Comparison of ENCODE assay signal across 19 mouse cellular contexts in genomic region chr12:91592128-91592527, GRCm38 (mm10). TPM values are rescaled to one million over a fixed set of nuclear protein-coding genes. Genes with fewer than 3 reads are reported as not detected.
DNase-seq lines count a peak whose midpoint lies in the region; ATAC-seq and TF ChIP-seq lines count a peak whose summit lies in the region.
"Had no signal": no experiment of that assay in that cellular context is flagged by ENCODE, and none has a peak within 500 bp of the region (broad histone marks: within the 10 kb centered on the region; RNA-seq: fewer than 3 reads in every experiment).

No protein-coding gene starts in this region.

- peaks cover 0 to 13% of the 10 kb centered on the region in 2 experiments; a peak in 2 of 4 replicates for H3K36me3 ChIP-seq in MEL (ENCODE audit: control insufficient read depth in 1 of 2, insufficient read depth in 2 of 2, low read length in 2 of 2)
- H3K36me3 ChIP-seq: embryonic facial prominence, embryonic 15.5 days; forebrain, embryonic 10.5 days; heart, embryonic 12.5 days; hindbrain, embryonic 15.5 days; kidney, embryonic 15.5 days; midbrain, embryonic 13.5 days; neural tube, embryonic 13.5 days had no signal

- no peak overlapping the region for H3K4me3 ChIP-seq in MEL (ENCODE audit: control insufficient read depth in 1 of 2, insufficient read depth in 1 of 2, low read depth in 2 of 2, low read length in 2 of 2)
- H3K4me3 ChIP-seq: embryonic facial prominence, embryonic 15.5 days; forebrain, embryonic 10.5 days; heart, embryonic 12.5 days; hindbrain, embryonic 15.5 days; kidney, embryonic 15.5 days; midbrain, embryonic 13.5 days; neural tube, embryonic 13.5 days had no signal

- no peak overlapping the region for H3K9ac ChIP-seq in MEL (ENCODE audit: control insufficient read depth, low read depth, low read length, poor library complexity, severe bottlenecking)
- H3K9ac ChIP-seq: embryonic facial prominence, embryonic 15.5 days; forebrain, postnatal 0 days; heart, embryonic 12.5 days; hindbrain, embryonic 15.5 days; kidney, embryonic 15.5 days; midbrain, embryonic 13.5 days; neural tube, embryonic 13.5 days had no signal

- H3K79me2 ChIP-seq in MEL (ENCODE audit: control insufficient read depth, insufficient read depth, low read length, poor library complexity), result peaks cover 19% of the 10 kb centered on the region

- no peaks in the 10 kb centered on the region; a peak in 1 of 4 replicates for H3K27me3 ChIP-seq in MEL (ENCODE audit: control insufficient read depth in 1 of 2, insufficient read depth in 2 of 2, low read length in 2 of 2)
- H3K27me3 ChIP-seq: embryonic facial prominence, embryonic 15.5 days; heart, embryonic 12.5 days; hindbrain, embryonic 15.5 days; kidney, embryonic 15.5 days; midbrain, embryonic 13.5 days; neural tube, embryonic 13.5 days had no signal

- DNase-seq in lung, postnatal 36 days, result peak; percentile 41
- DNase-seq in lung, postnatal 14 days, result no peak
- DNase-seq in MEL (ENCODE audit: low read depth, low spot score), result peak; percentile 54
- DNase-seq in embryo, embryonic 10.5 days (ENCODE audit: low spot score), result no peak
- DNase-seq in urinary bladder, postnatal 10 days (ENCODE audit: low spot score), result no peak
- DNase-seq: forebrain, postnatal 0 days; gastrocnemius, postnatal 36 days; thymus, adult 2 months had no signal

- TF ChIP-seq CTCF in MEL (IDR thresholded peaks at IDR 0.05 in 2 of 3, conservative IDR thresholded peaks at IDR 0.05 in 1 of 3; ENCODE audit: control insufficient read depth in 1 of 3, insufficient read depth in 1 of 3, low read depth in 2 of 3, low read length in 3 of 3, poor library complexity in 1 of 3, severe bottlenecking in 1 of 3), result no peak

- H3K4me1 ChIP-seq in MEL (ENCODE audit: control insufficient read depth in 1 of 2, insufficient read depth in 2 of 2, low read length in 2 of 2), result peaks cover 0 to 9% of the 10 kb centered on the region in 2 experiments

- TF ChIP-seq POLR2A in MEL (IDR thresholded peaks at IDR 0.05; ENCODE audit: control insufficient read depth in 1 of 2, insufficient read depth in 1 of 2, low read depth in 1 of 2, low read length in 2 of 2, poor library complexity in 1 of 2), result no peak

- ATAC-seq in hematopoietic stem cell, adult 5-6 weeks (replicated peaks in 1 of 2; ENCODE audit: insufficient read depth in 1 of 2, low FRiP score in 2 of 2, low TSS enrichment in 1 of 2, low read depth in 1 of 2, poor library complexity in 2 of 2, severe bottlenecking in 2 of 2), result peak; percentile 24 to 36; a peak in 3 of 4 replicates
- ATAC-seq in inflammation-experienced regulatory T-cells, adult 6 months, result no peak
- ATAC-seq: forebrain, postnatal 0 days; intestine, postnatal 0 days; midbrain, embryonic 13.5 days had no signal

- no peak overlapping the region for H3K27ac ChIP-seq in MEL (ENCODE audit: control insufficient read depth, low read depth, low read length)
- H3K27ac ChIP-seq: embryonic facial prominence, embryonic 15.5 days; hindbrain, embryonic 15.5 days; kidney, embryonic 15.5 days; liver, embryonic 14.5 days; midbrain, embryonic 13.5 days; neural tube, embryonic 13.5 days had no signal

- no peak for TF ChIP-seq EP300 in MEL (IDR thresholded peaks at IDR 0.05; ENCODE audit: low read depth in 1 of 2, low read length in 2 of 2)

- no peak for TF ChIP-seq RAD21 in MEL (IDR thresholded peaks at IDR 0.05; ENCODE audit: low read depth, low read length)

- no peaks in the 10 kb centered on the region for H3K9me3 ChIP-seq in MEL (replicated peaks; ENCODE audit: insufficient read depth, low read length)
- H3K9me3 ChIP-seq: embryonic facial prominence, embryonic 15.5 days; forebrain, embryonic 10.5 days; heart, embryonic 12.5 days; hindbrain, embryonic 15.5 days; kidney, embryonic 15.5 days; midbrain, embryonic 13.5 days; neural tube, embryonic 13.5 days had no signal

TF ChIP-seq in MEL, 35 proteins besides CTCF, POLR2A, EP300 and RAD21:
- TF ChIP-seq POLR2AphosphoS2 (IDR thresholded peaks at IDR 0.05; ENCODE audit: low read length), result no peak
- TF ChIP-seq BHLHE40 (IDR thresholded peaks at IDR 0.05; ENCODE audit: borderline replicate concordance, low read depth, low read length), result peak; percentile 26; the same call in 1 of the 2 replicates
- no peak for TF ChIP-seq HCFC1 (IDR thresholded peaks at IDR 0.05; ENCODE audit: low read depth, low read length)
- 0 out of 2 replicates have a peak, but pooled peaks have one; percentile 19 for TF ChIP-seq ZNF384 (IDR thresholded peaks at IDR 0.05; ENCODE audit: low read depth, low read length)
- TF ChIP-seq MYB (IDR thresholded peaks at IDR 0.05; ENCODE audit: low read depth, low read length), result no peak
- no peak for TF ChIP-seq USF2 (IDR thresholded peaks at IDR 0.05; ENCODE audit: borderline replicate concordance in 1 of 2, insufficient read depth in 1 of 2, low read depth in 1 of 2, low read length in 2 of 2)
- TF ChIP-seq MXI1 (IDR thresholded peaks at IDR 0.05; ENCODE audit: low read depth, low read length), result 0 out of 2 replicates have a peak, but pooled peaks have one; percentile 29
- TF ChIP-seq NRF1 (IDR thresholded peaks at IDR 0.05; ENCODE audit: insufficient read depth, low read depth, low read length, poor library complexity, severe bottlenecking), result no peak
- no peak for TF ChIP-seq RCOR1 (IDR thresholded peaks at IDR 0.05; ENCODE audit: low read depth, low read length)
- no peak for TF ChIP-seq UBTF (IDR thresholded peaks at IDR 0.05; ENCODE audit: borderline replicate concordance, insufficient read depth, low read depth, low read length)
- peak; percentile 30; the same call in 1 of the 2 replicates for TF ChIP-seq MAX (IDR thresholded peaks at IDR 0.05; ENCODE audit: low read length)
- TF ChIP-seq TCF12 (IDR thresholded peaks at IDR 0.05; ENCODE audit: low read depth, low read length), result no peak
- TF ChIP-seq ELF1 (IDR thresholded peaks at IDR 0.05; ENCODE audit: low read depth, low read length), result no peak
- TF ChIP-seq USF1 (IDR thresholded peaks at IDR 0.05; ENCODE audit: low read depth, low read length), result peak; percentile 70
- TF ChIP-seq ZMIZ1 (IDR thresholded peaks at IDR 0.05; ENCODE audit: low read depth, low read length), result no peak
- TF ChIP-seq MYC (IDR thresholded peaks at IDR 0.05; ENCODE audit: low read depth, low read length), result 0 out of 2 replicates have a peak, but pooled peaks have one; percentile 30

RNA-seq across cellular contexts. Expression of gene Gtf2a1, which starts 1.8 kb away (rescaled TPM):
- total RNA-seq in MEL (2012; rRNA removed), result 15.3 and 18.8 TPM in 2 replicates
- polyA plus RNA-seq in MEL (2012; ENCODE audit: insufficient read depth in 1 of 2, insufficient read length in 2 of 2, low read depth in 1 of 2, low replicate concordance in 2 of 2, missing spikeins in 1 of 2), result 10 to 100 TPM in 1 of 2 experiments, not detected in 1; 14.3 TPM
- total RNA-seq in hematopoietic stem cell, adult 5-6 weeks (2017), result 37.3 and 38.3 TPM in 2 replicates
- polyA plus RNA-seq in inflammation-experienced regulatory T-cells, adult 6 months (2017; shearing (Covaris generic)), result 10 to 100 TPM; 69.7 to 92.8 (median 81.7) TPM

Comparison
In these comparisons a context has a peak if more than half of its experiments do, and no peak if none do; other contexts are left out.
1. DNase-seq: peak in lung, postnatal 36 days (single experiment) and MEL (single experiment); none in lung, postnatal 14 days (single experiment), embryo, embryonic 10.5 days (single experiment) and urinary bladder, postnatal 10 days (single experiment).